Mouse (Mus musculus): Measurements from ENCODE around the gene Arhgap27. TPM values are rescaled to one million over a fixed set of nuclear protein-coding genes. Genes with fewer than 3 reads are reported as not detected.
"Not testable (repeated sequence)": the region's sequence is repeated elsewhere in the genome, so short reads cannot be mapped to it uniquely, and the experiment has no call there.

Arhgap27 gene
- polyA plus RNA-seq, 1 experiment from 2014 or later, result 8.5 TPM

- Histone ChIP-seq H3K27me3 (ENCODE audit: control insufficient read depth, insufficient read depth, low read length) (no peaks in the 10 kb centered on the region), H3K4me2 (ENCODE audit: low read depth, low read length) (no peak overlapping the region), H3K4me3 (ENCODE audit: low read length) (no peak overlapping the region), H3K36me3 (ENCODE audit: control insufficient read depth, insufficient read depth) (no peaks in the 10 kb centered on the region), H3K9ac (ENCODE audit: low read length) (no peak overlapping the region), H3K9me3 (replicated peaks; ENCODE audit: control insufficient read depth, low read length) (no peaks in the 10 kb centered on the region), H3K27ac (ENCODE audit: low read length) (no peak overlapping the region), H3K4me1 (ENCODE audit: control insufficient read depth, insufficient read depth, low read length) (no peaks in the 10 kb centered on the region)
- 4% methylated on average over 8 of the region's 8 CpGs for WGBS
- no peak for ATAC-seq (replicated peaks; ENCODE audit: extremely low read depth, insufficient read depth, low FRiP score)
Measured at GRCm38 (mm10) chr11:103325172-103325571, 38.3 kb downstream of the Arhgap27 start.

DNA sequence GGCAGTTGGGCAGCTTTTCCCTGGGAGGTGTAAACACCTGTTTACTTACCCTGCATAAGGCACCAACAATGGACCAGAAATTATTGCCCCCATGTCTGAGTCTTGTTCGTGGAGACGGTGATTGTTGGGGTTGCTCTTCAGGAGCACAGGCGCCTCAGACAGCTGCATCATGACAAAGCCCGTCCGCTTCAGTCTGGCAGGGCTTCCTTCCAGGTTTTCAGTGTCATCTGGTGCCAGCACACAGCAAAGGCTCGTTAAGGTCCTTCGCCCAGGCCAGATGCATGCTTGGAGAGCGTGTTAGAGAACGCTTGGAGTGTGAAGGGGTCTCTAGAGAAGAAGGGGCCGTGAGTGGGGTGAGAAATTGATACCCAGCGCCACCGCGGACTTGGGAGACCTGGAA lies 38.8 kb downstream of the Arhgap27 start:
- H3K9ac ChIP-seq (ENCODE audit: low read length), result no peak overlapping the region
- no peak overlapping the region for H3K4me2 ChIP-seq (ENCODE audit: low read depth, low read length)
- H3K9me3 ChIP-seq (replicated peaks; ENCODE audit: control insufficient read depth, low read length), result no peaks in the 10 kb centered on the region
- H3K4me1 ChIP-seq (ENCODE audit: control insufficient read depth, insufficient read depth, low read length), result no peaks in the 10 kb centered on the region
- WGBS, result 61% methylated on average over 13 of the region's 13 CpGs
- no peak overlapping the region for H3K27ac ChIP-seq (ENCODE audit: low read length)
- no peak for ATAC-seq (replicated peaks; ENCODE audit: extremely low read depth, insufficient read depth, low FRiP score)
- no peaks in the 10 kb centered on the region for H3K36me3 ChIP-seq (ENCODE audit: control insufficient read depth, insufficient read depth)
- H3K4me3 ChIP-seq (ENCODE audit: low read length), result no peak overlapping the region
- H3K27me3 ChIP-seq (ENCODE audit: control insufficient read depth, insufficient read depth, low read length), result no peaks in the 10 kb centered on the region

GRCm38 (mm10) chr11:103322832-103323231 lies 40.7 kb downstream of the Arhgap27 start:
- not testable (repeated sequence) for H3K36me3 ChIP-seq (ENCODE audit: control insufficient read depth, insufficient read depth); H3K4me3 ChIP-seq (ENCODE audit: low read length); H3K4me1 ChIP-seq (ENCODE audit: control insufficient read depth, insufficient read depth, low read length); H3K27me3 ChIP-seq (ENCODE audit: control insufficient read depth, insufficient read depth, low read length); H3K9ac ChIP-seq (ENCODE audit: low read length); H3K9me3 ChIP-seq (replicated peaks; ENCODE audit: control insufficient read depth, low read length); H3K27ac ChIP-seq (ENCODE audit: low read length); ATAC-seq (replicated peaks; ENCODE audit: extremely low read depth, insufficient read depth, low FRiP score); H3K4me2 ChIP-seq (ENCODE audit: low read depth, low read length)
- WGBS, result 43% methylated on average over 4 of the region's 4 CpGs

GRCm38 (mm10) chr11:103320646-103321045 lies 42.8 kb downstream of the Arhgap27 start:
- Histone ChIP-seq H3K4me1 (ENCODE audit: control insufficient read depth, insufficient read depth, low read length) (no peaks in the 10 kb centered on the region), H3K4me2 (ENCODE audit: low read depth, low read length) (no peak overlapping the region), H3K27ac (ENCODE audit: low read length) (no peak overlapping the region), H3K36me3 (ENCODE audit: control insufficient read depth, insufficient read depth) (no peaks in the 10 kb centered on the region), H3K9ac (ENCODE audit: low read length) (no peak overlapping the region), H3K9me3 (replicated peaks; ENCODE audit: control insufficient read depth, low read length) (no peaks in the 10 kb centered on the region), H3K27me3 (ENCODE audit: control insufficient read depth, insufficient read depth, low read length) (no peaks in the 10 kb centered on the region), H3K4me3 (ENCODE audit: low read length) (no peak overlapping the region)
- WGBS, result 46% methylated on average over 4 of the region's 4 CpGs
- no peak for ATAC-seq (replicated peaks; ENCODE audit: extremely low read depth, insufficient read depth, low FRiP score)

DNA sequence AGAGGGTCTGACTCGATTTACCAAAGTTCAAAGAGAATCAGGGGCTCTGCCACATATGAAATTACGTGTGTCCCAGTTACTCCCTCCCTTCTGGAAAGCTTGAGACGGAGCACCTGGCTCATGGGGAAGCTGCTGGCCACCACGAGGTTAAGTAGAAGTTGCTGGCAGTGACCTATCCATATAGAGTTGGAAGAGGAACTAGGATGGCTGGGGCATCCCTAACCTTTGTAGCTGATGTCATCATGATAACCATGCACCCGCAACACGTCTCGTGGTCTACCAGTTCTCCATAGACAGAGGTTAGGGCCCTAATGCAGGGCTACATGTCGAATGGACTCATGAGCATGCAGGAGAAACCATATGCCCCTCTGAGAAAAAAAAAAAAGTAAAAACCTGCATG lies 43.3 kb downstream of the Arhgap27 start:
- Histone ChIP-seq H3K4me1 (ENCODE audit: control insufficient read depth, insufficient read depth, low read length) (no peaks in the 10 kb centered on the region), H3K27me3 (ENCODE audit: control insufficient read depth, insufficient read depth, low read length) (no peaks in the 10 kb centered on the region), H3K4me2 (ENCODE audit: low read depth, low read length) (no peak overlapping the region), H3K36me3 (ENCODE audit: control insufficient read depth, insufficient read depth) (no peaks in the 10 kb centered on the region), H3K9ac (ENCODE audit: low read length) (no peak overlapping the region), H3K9me3 (replicated peaks; ENCODE audit: control insufficient read depth, low read length) (no peaks in the 10 kb centered on the region), H3K4me3 (ENCODE audit: low read length) (no peak overlapping the region), H3K27ac (ENCODE audit: low read length) (no peak overlapping the region)
- no peak for ATAC-seq (replicated peaks; ENCODE audit: extremely low read depth, insufficient read depth, low FRiP score)
- WGBS, result 73% methylated on average over 8 of the region's 8 CpGs

DNA sequence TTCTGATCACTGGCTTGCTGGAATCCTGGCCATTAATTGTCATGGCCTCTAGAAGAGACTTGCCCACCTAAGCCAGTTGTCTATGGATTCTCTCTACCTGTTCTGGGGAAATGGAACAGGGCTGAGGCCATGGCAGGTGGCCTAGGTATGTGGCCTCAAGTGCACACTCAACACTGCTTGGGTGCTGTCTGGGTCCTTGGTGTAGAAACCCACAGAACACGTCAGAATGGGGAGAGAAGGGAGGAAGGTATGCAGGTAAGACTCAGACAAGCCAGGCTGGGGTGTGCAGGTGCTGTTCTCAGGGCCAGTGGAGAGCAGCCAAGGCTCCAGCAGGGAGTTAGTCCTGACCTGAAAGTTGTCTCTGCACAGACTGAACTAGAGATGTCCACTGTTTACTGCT lies 45.5 kb downstream of the Arhgap27 start:
- Histone ChIP-seq H3K4me2 (ENCODE audit: low read depth, low read length) (no peak overlapping the region), H3K4me3 (ENCODE audit: low read length) (no peak overlapping the region), H3K27me3 (ENCODE audit: control insufficient read depth, insufficient read depth, low read length) (no peaks in the 10 kb centered on the region), H3K9ac (ENCODE audit: low read length) (no peak overlapping the region), H3K9me3 (replicated peaks; ENCODE audit: control insufficient read depth, low read length) (no peaks in the 10 kb centered on the region), H3K4me1 (ENCODE audit: control insufficient read depth, insufficient read depth, low read length) (no peaks in the 10 kb centered on the region), H3K27ac (ENCODE audit: low read length) (no peak overlapping the region), H3K36me3 (ENCODE audit: control insufficient read depth, insufficient read depth) (no peaks in the 10 kb centered on the region)
- no peak for ATAC-seq (replicated peaks; ENCODE audit: extremely low read depth, insufficient read depth, low FRiP score)
- WGBS, result 73% methylated on average over 1 of the region's 1 CpGs

DNA sequence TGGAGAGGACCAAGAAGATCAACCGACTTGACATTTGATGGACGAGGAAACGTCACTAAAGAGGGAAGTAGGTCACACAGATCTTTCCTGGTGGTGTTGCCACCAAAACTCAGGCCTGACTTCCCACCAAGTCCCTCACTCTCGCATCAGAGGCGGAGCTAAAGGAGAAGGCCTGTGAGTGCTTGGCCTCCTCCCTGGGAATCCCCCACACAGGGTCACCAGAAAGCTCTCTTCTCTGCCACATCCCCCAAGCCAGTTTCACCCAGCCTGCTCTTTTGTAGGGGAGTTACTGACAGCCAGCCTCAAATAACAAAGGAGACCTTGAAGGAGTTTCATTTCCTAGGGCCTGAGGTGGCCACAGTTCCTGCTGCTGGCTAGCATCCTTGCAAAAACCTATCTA lies 48.1 kb downstream of the Arhgap27 start:
- Histone ChIP-seq H3K36me3 (ENCODE audit: control insufficient read depth, insufficient read depth) (no peaks in the 10 kb centered on the region), H3K9ac (ENCODE audit: low read length) (no peak overlapping the region)
- 72% methylated on average over 5 of the region's 5 CpGs for WGBS

GRCm38 (mm10) chr11:103314736-103315374 lies 48.6 kb downstream of the Arhgap27 start:
- H3K9ac ChIP-seq (ENCODE audit: low read length), result no peak overlapping the region
- H3K9me3 ChIP-seq (replicated peaks; ENCODE audit: control insufficient read depth, low read length), result no peaks in the 10 kb centered on the region
- no peak overlapping the region for H3K4me3 ChIP-seq (ENCODE audit: low read length)
- 68% methylated on average over 10 of the region's 10 CpGs for WGBS
- H3K27ac ChIP-seq (ENCODE audit: low read length), result no peak overlapping the region
- peaks cover 6% of the 10 kb centered on the region for H3K4me1 ChIP-seq (ENCODE audit: control insufficient read depth, insufficient read depth, low read length)
- no peak overlapping the region for H3K4me2 ChIP-seq (ENCODE audit: low read depth, low read length)
- H3K27me3 ChIP-seq (ENCODE audit: control insufficient read depth, insufficient read depth, low read length), result no peaks in the 10 kb centered on the region
- no peak for ATAC-seq (replicated peaks; ENCODE audit: extremely low read depth, insufficient read depth, low FRiP score)
- no peaks in the 10 kb centered on the region for H3K36me3 ChIP-seq (ENCODE audit: control insufficient read depth, insufficient read depth)

More for the DNA sequence above, 48.1 kb downstream of the Arhgap27 start:
- no peak for ATAC-seq (replicated peaks; ENCODE audit: extremely low read depth, insufficient read depth, low FRiP score)
- Histone ChIP-seq H3K4me2 (ENCODE audit: low read depth, low read length) (no peak overlapping the region), H3K4me1 (ENCODE audit: control insufficient read depth, insufficient read depth, low read length) (peaks cover 6% of the 10 kb centered on the region), H3K9me3 (replicated peaks; ENCODE audit: control insufficient read depth, low read length) (no peaks in the 10 kb centered on the region), H3K4me3 (ENCODE audit: low read length) (no peak overlapping the region), H3K27me3 (ENCODE audit: control insufficient read depth, insufficient read depth, low read length) (no peaks in the 10 kb centered on the region), H3K27ac (ENCODE audit: low read length) (no peak overlapping the region)

DNA sequence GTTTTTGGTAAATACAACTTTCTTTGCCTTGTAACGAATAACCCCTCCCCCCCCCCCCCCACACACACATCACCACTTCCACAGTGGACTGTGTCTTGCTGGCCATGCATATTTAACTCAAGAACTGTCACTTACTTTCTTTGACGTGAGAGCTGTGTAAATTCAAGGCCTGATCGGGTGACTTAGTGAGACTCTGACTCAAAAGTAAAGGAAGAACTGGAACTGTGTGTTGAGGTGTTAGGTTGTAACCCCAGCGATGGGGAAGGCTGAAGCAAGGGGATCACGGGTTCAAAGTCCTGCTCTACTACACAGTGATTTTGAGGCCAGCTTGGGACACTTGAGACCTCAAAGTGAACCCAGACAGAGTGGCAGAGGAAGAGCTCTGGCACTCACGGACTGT lies 50.0 kb downstream of the Arhgap27 start:
- Histone ChIP-seq H3K4me1 (ENCODE audit: control insufficient read depth, insufficient read depth, low read length) (peaks cover 6% of the 10 kb centered on the region), H3K9me3 (replicated peaks; ENCODE audit: control insufficient read depth, low read length) (no peaks in the 10 kb centered on the region), H3K4me3 (ENCODE audit: low read length) (no peak overlapping the region), H3K27me3 (ENCODE audit: control insufficient read depth, insufficient read depth, low read length) (no peaks in the 10 kb centered on the region), H3K36me3 (ENCODE audit: control insufficient read depth, insufficient read depth) (no peaks in the 10 kb centered on the region), H3K27ac (ENCODE audit: low read length) (no peak overlapping the region), H3K9ac (ENCODE audit: low read length) (no peak overlapping the region), H3K4me2 (ENCODE audit: low read depth, low read length) (no peak overlapping the region)
- 83% methylated on average over 6 of the region's 6 CpGs for WGBS
- ATAC-seq (replicated peaks; ENCODE audit: extremely low read depth, insufficient read depth, low FRiP score), result no peak
